Mouse (Mus musculus): ENCODE results near the gene Layn. TPM values are rescaled to one million over a fixed set of nuclear protein-coding genes. Genes with fewer than 3 reads are reported as not detected.

Gene Layn
- total and polyA plus RNA-seq, 2 experiments from 2014 or later = 1.8 to 2.2 TPM

DNA sequence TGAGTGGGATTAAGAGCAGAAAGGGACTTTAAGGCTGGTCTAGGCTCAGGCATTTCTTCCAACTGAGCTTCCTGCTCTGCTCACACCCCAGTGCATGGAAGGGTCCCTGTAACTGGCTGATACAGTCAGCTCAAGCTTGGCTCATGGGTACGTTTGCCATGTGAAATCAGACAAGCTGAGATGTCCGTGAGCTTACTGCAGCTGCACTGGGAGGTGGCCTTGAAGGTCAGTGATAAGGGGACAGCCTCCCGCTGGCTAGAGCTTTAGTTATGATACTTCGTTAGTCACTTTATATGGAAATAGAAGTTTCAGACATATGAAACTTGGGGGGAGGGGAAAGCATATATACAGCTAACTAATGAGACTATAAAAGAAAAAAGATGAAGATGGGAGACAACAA is 6.1 kb downstream of the Layn start:
- Histone ChIP-seq H3K4me3 (ENCODE audit: low read depth, low read length) (no peak overlapping the region), H3K4me1 (ENCODE audit: insufficient read depth, low read length) (no peaks in the 10 kb centered on the region), H3K9me3 (ENCODE audit: low read length) (no peaks in the 10 kb centered on the region), H3K9ac (replicated peaks; ENCODE audit: low read length, poor library complexity, severe bottlenecking) (no peak overlapping the region), H3K4me2 (ENCODE audit: low read depth, low read length, poor library complexity, severe bottlenecking) (no peak overlapping the region), H3K36me3 (ENCODE audit: insufficient read depth, low read length) (no peaks in the 10 kb centered on the region), H3K27ac (ENCODE audit: low read depth, low read length) (no peak overlapping the region), H3K27me3 (ENCODE audit: insufficient read depth, low read length) (no peaks in the 10 kb centered on the region)
- no peak for TF ChIP-seq CTCF (IDR thresholded peaks at IDR 0.05)
- DNase-seq (ENCODE audit: low spot score) (no peak), ATAC-seq (ENCODE audit: low FRiP score) (no peak)
- 83% methylated on average over 4 of the region's 4 CpGs for WGBS

GRCm38 (mm10) chr9:51068202-51068601 is 8.7 kb downstream of the Layn start:
- Histone ChIP-seq H3K9ac (replicated peaks; ENCODE audit: low read length, poor library complexity, severe bottlenecking) (no peak overlapping the region), H3K27me3 (ENCODE audit: insufficient read depth, low read length) (no peaks in the 10 kb centered on the region), H3K4me3 (ENCODE audit: low read depth, low read length) (no peak overlapping the region), H3K4me2 (ENCODE audit: low read depth, low read length, poor library complexity, severe bottlenecking) (no peak overlapping the region), H3K9me3 (ENCODE audit: low read length) (no peaks in the 10 kb centered on the region), H3K27ac (ENCODE audit: low read depth, low read length) (no peak overlapping the region), H3K4me1 (ENCODE audit: insufficient read depth, low read length) (no peaks in the 10 kb centered on the region), H3K36me3 (ENCODE audit: insufficient read depth, low read length) (no peaks in the 10 kb centered on the region)
- DNase-seq (ENCODE audit: low spot score) (peak; percentile 42), ATAC-seq (ENCODE audit: low FRiP score) (no peak)
- 52% methylated on average over 3 of the region's 3 CpGs for WGBS
- no peak for TF ChIP-seq CTCF (IDR thresholded peaks at IDR 0.05)

DNA sequence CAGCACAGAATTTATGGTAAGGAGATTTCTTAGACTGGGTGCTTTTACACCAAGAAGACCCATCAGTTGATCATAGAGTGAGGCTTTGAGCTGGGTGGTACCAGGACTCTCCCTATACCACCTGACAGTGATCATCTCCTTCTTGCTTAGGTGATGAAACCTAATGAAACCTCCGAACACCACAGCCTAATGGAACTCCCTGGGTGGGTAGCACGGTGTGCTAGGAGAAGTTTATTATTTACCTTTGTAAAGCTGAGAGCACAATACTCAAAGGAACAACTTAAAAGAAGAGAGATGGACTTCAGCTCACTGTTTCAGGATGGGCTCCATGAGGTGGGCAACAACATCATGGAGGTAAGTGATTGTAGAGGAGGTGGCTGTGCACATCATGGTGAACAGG is 16.3 kb downstream of the Layn start, which contains the start of gene Btg4:
TSS of gene Btg4 (plus strand) at position 301 of the 400 bp plus-strand sequence.
- H3K36me3 ChIP-seq (ENCODE audit: insufficient read depth, low read length) = no peaks in the 10 kb centered on the region
- H3K27me3 ChIP-seq (ENCODE audit: insufficient read depth, low read length) = no peaks in the 10 kb centered on the region
- H3K4me1 ChIP-seq (ENCODE audit: insufficient read depth, low read length) = no peaks in the 10 kb centered on the region
- no peak within 1 kb of the TSS for H3K4me2 ChIP-seq (ENCODE audit: low read depth, low read length, poor library complexity, severe bottlenecking)
- no peak within 1 kb of the TSS for H3K27ac ChIP-seq (ENCODE audit: low read depth, low read length)
- no peak for DNase-seq (ENCODE audit: low spot score)
- no peak within 1 kb of the TSS for H3K4me3 ChIP-seq (ENCODE audit: low read depth, low read length)
- H3K9ac ChIP-seq (replicated peaks; ENCODE audit: low read length, poor library complexity, severe bottlenecking) = no peak within 1 kb of the TSS
- 92% methylated on average over 2 of the region's 2 CpGs for WGBS
- no peak for TF ChIP-seq CTCF (IDR thresholded peaks at IDR 0.05)
- H3K9me3 ChIP-seq (ENCODE audit: low read length) = no peaks in the 10 kb centered on the region
- ATAC-seq (ENCODE audit: low FRiP score) = no peak

- DNase-seq (ENCODE audit: low spot score) = no peak
- H3K4me2 ChIP-seq (ENCODE audit: low read depth, low read length, poor library complexity, severe bottlenecking) = no peak overlapping the region
- H3K4me3 ChIP-seq (ENCODE audit: low read depth, low read length) = no peak overlapping the region
- no peaks in the 10 kb centered on the region for H3K27me3 ChIP-seq (ENCODE audit: insufficient read depth, low read length)
- WGBS = 76% methylated on average over 4 of the region's 4 CpGs
- no peak overlapping the region for H3K9ac ChIP-seq (replicated peaks; ENCODE audit: low read length, poor library complexity, severe bottlenecking)
- H3K27ac ChIP-seq (ENCODE audit: low read depth, low read length) = no peak overlapping the region
- no peaks in the 10 kb centered on the region for H3K9me3 ChIP-seq (ENCODE audit: low read length)
- no peaks in the 10 kb centered on the region for H3K4me1 ChIP-seq (ENCODE audit: insufficient read depth, low read length)
- no peak for ATAC-seq (ENCODE audit: low FRiP score)
- no peaks in the 10 kb centered on the region for H3K36me3 ChIP-seq (ENCODE audit: insufficient read depth, low read length)
- no peak for TF ChIP-seq CTCF (IDR thresholded peaks at IDR 0.05)
Measured at GRCm38 (mm10) chr9:51058951-51059521, 17.9 kb downstream of the Layn start.

DNA sequence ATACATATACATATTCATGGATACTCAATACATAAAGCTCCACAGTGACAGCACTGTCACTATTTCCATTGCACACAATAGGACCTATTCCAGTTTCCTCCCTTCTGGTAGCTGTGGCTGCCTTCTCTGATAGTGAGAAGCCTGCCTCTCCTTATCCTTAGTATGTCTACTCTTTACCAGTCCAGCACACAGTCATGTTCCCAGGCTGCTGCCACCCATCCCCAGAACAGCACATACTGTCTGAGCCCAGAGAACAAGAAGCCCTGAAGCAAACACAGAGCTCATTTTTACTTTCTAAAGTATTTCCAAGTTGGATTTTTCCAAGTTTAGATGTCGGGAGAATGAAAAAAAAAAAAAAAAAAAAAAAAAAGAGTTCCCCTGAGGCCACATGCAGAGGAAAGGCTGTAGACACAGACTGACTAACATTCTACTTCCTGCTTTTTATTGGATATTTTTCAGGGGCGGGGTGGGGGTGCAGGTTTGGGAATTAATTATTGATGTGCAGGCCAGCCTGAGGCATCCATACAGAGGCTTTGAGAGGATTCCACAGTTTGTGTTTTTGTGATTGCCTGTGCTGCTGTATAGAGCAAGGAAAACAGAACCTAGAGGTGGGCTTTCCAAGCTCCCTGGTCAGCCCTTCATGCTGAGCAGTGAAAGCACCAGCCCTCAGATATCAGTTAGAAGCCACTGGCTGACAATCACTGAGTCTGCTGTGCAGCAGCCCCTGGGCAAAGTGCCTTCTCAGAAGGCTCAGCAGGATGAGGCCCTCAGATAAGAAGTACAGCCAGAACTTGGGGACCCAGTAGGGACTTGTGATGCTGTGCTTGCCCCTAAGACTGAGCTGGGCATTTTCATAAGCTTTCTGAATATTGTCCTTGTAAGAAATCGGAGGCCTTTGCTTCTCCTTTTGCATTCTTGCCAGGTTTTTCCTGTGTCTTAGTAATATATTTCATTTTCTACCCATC is 20.3 kb downstream of the Layn start:
- H3K36me3 ChIP-seq (ENCODE audit: insufficient read depth, low read length) = no peaks in the 10 kb centered on the region
- DNase-seq (ENCODE audit: low spot score) = no peak
- no peaks in the 10 kb centered on the region for H3K9me3 ChIP-seq (ENCODE audit: low read length)
- TF ChIP-seq CTCF (IDR thresholded peaks at IDR 0.05) = no peak
- H3K4me1 ChIP-seq (ENCODE audit: insufficient read depth, low read length) = no peaks in the 10 kb centered on the region
- no peak overlapping the region for H3K9ac ChIP-seq (replicated peaks; ENCODE audit: low read length, poor library complexity, severe bottlenecking)
- no peak overlapping the region for H3K4me3 ChIP-seq (ENCODE audit: low read depth, low read length)
- H3K27ac ChIP-seq (ENCODE audit: low read depth, low read length) = no peak overlapping the region
- WGBS = 58% methylated on average over 3 of the region's 3 CpGs
- no peak for ATAC-seq (ENCODE audit: low FRiP score)
- no peaks in the 10 kb centered on the region for H3K27me3 ChIP-seq (ENCODE audit: insufficient read depth, low read length)
- no peak overlapping the region for H3K4me2 ChIP-seq (ENCODE audit: low read depth, low read length, poor library complexity, severe bottlenecking)

GRCm38 (mm10) chr9:51052180-51052579 is 24.7 kb downstream of the Layn start:
- no peak overlapping the region for H3K9ac ChIP-seq (replicated peaks; ENCODE audit: low read length, poor library complexity, severe bottlenecking)
- DNase-seq (ENCODE audit: low spot score) (peak; percentile 17), ATAC-seq (ENCODE audit: low FRiP score) (no peak)
- no peaks in the 10 kb centered on the region for H3K4me1 ChIP-seq (ENCODE audit: insufficient read depth, low read length)
- no peaks in the 10 kb centered on the region for H3K36me3 ChIP-seq (ENCODE audit: insufficient read depth, low read length)
- no peak overlapping the region for H3K27ac ChIP-seq (ENCODE audit: low read depth, low read length)
- H3K4me3 ChIP-seq (ENCODE audit: low read depth, low read length) = no peak overlapping the region
- no peaks in the 10 kb centered on the region for H3K27me3 ChIP-seq (ENCODE audit: insufficient read depth, low read length)
- H3K4me2 ChIP-seq (ENCODE audit: low read depth, low read length, poor library complexity, severe bottlenecking) = no peak overlapping the region
- no peaks in the 10 kb centered on the region for H3K9me3 ChIP-seq (ENCODE audit: low read length)
- 78% methylated on average over 3 of the region's 3 CpGs for WGBS
- TF ChIP-seq CTCF (IDR thresholded peaks at IDR 0.05) = peak; percentile 63

Measured in midbrain, postnatal 0 days (tissue).